Mouse (Mus musculus) ovary, postnatal 14 days (tissue): ENCODE measurements around the gene Adgrg7.

Experiments used
- DNase-seq: peaks from one replicate; pipeline ENCODE4 v3.0.0; 2022; ENCODE audit warnings: low spot score

The Adgrg7 gene

DNA sequence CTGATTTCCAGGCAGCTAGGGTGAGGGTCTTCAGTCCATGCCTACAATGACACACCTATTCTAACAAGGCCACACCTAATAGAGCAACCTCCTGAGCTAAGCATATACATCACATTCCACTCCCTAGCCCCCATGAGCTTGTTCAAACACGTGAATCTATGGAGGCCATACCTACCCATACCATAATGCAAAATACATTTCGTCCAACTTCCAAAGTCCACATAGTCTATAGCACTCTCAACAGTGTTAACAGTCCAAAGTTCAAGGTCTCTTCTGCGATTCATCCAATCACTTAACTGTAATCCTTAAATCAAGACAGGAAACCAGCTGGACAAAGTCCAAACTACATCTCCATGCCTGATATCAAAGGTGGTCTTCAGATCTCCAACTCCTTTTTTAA is 85.6 kb downstream of the Adgrg7 start:
- DNase-seq, result no peak

DNA sequence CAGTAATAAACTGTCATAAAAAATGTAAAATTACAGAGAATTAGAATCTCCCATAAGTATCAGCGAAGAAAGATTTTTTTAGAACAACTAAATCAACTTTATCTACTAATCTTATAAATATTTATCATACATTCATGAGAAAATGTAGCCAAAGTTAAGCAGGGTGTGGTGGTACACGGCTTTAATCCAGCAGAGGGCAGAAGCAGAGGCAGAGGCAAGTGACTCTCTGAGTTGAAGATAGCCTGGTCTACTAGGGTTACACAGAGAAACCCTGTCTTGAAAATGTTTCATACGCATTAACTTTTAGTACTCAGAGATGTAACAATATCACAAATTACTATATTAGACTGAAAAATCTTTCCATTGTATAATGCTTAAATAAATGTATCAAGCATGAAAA is 89.9 kb downstream of the Adgrg7 start:
- DNase-seq, result no peak

DNA sequence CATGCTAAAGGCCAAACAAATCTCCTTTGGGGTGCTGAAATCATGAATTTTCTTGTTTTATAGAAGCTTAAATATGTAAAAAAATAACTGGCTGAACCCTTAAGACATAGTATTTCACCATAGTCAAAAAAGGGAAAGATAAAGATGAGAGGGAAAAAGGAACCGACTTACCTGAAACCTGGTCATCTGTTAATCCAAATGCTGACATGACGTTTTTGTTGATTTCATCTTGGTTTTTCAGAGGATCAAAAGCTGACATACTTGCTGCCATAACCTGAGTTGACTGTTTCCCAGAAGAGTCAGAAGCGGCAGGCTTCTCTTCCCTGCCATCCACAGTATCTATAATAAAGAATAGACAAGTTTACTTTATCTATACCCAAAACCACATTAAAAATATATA is 94.8 kb downstream of the Adgrg7 start:
- no peak for DNase-seq

DNA sequence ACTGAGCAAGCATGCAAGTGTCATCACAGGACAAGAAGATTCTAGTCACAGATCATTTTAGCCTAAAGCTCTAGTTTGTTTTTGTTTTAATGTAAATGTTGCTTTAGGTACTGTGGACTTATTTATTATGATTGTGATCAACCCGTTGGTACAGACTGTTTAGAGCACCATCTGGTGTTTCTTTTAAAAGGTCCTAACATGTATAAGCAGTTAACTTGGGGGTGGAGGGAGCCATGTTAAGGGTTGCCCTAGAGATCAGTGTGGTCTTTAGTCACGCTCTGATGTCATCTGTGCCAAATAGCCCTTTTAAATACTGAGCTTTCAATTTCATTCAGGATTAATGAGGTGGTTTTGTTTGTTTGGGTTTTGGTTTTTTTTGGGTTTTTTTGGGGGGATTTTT is 99.2 kb downstream of the Adgrg7 start:
- DNase-seq, result no peak

DNA sequence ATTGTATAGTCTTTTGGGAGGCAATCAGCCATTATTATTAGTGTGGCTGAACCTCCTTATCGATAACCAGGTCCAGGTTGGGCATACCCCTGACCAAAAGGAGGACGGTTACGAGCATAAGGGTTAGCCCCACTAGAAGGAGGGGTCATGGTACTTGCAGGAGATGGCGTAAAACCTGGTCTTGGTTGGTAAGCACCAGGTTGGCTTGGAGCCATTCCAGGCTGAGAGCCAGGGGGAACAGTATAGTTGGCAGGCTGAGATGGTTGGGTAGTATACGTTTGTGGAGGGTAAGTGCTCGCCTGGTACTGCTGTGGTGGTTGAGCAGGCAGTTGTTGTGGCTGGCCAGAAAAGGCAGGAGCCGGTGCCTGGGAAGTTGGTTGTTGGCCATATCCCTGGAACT is 104.9 kb downstream of the Adgrg7 start:
- DNase-seq, result no peak

DNA sequence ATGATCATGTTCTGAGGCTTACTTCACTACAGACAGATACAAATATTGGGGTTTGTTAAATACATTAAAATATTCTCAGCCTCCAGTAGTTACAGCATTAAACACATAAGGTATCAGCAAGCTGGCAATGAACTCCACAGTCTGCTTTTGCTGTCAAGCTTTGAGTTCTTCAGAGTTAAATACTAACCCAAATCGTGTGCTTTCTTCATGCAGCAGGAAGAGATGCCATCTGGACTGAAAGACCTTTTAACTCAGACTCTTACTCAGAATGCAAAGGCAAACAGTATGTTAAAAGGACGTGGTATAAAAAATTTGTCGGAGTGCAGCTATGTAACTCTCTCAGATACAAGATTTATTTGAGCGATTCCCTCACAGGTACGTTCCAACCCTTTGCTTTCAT is 108.9 kb downstream of the Adgrg7 start:
- no peak for DNase-seq

DNA sequence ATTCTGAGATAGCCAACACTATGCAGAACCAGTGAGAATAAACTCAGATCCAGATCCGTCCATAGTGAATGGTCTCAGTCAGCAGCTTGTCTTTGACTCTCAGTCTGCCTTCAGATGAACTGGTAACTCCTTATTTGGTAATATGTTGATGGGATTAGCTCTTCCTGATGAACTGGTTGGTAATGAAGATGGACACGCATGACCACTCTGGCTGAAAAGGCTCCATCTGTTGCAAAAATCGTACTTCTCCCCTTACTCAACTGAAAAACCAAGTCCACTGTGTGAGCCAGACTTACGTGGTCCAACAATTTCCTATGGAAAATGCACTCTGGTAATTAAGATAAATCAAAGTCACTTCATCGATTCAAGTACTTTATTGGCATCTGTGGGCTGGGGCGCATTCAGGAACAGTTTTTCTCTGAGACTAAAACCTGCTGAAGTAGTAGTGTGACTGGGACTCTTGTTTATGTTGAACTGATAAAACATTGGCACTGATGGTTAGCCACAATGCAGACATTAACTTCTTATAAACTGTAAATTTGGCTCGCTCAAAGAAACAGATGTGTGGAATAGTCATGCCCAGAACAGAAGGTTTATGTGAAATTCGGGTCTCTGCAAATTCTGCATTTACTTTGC is 114.5 kb downstream of the Adgrg7 start:
- no peak for DNase-seq

DNA sequence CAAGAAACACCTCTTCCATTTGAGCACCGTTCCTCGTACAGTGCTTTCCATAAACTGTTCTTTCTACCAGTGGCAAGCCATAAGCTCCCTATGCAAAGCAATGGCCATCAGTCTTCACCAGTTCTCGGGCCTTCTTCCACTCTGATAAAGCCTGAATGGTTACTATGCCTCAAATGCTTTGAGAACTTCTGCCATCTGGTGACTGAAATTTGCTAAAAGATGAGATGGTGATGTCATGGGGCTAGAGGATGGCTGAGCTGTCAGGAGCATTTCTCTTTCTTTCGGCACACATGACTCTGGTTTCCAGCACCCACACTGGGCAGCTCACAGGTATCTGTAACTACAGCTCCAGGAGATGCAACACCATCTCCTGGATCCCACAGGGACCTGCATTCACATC is 118.5 kb downstream of the Adgrg7 start:
- no peak for DNase-seq
